Mouse (Mus musculus) ES-E14 (cell line): Measurements from ENCODE around the gene Gucy2d. TPM values are rescaled to one million over a fixed set of nuclear protein-coding genes. Genes with fewer than 3 reads are reported as not detected.
A peak's percentile ranks its signal among the peaks of the same experiment; 100 is the strongest.

Source experiments
- DNase-seq: peaks from one replicate; pipeline ENCODE4 v3.0.0-alpha.2; 2013; ENCODE audit warnings: low read depth, low spot score
- H3K27ac ChIP-seq: 2 replicates; pipeline ENCODE4 v1.5.1; 2012; ENCODE audit warnings: low read depth, mild to moderate bottlenecking, low read length, moderate library complexity, mixed read lengths; ENCODE audit not compliant: poor library complexity, insufficient read depth, severe bottlenecking
- H3K36me3 ChIP-seq: 2 replicates; pipeline ENCODE4 v1.6.1; 2012; ENCODE audit warnings: mild to moderate bottlenecking, low read length, moderate library complexity, mixed read lengths; ENCODE audit not compliant: control insufficient read depth, poor library complexity, insufficient read depth, severe bottlenecking
- H3K4me1 ChIP-seq, 2 experiments: fragments of 150-350 bp in 1 of 2; sonication (generic) in 1 of 2; 2 replicates each; pipeline ENCODE4 v1.6.1; 2012; ENCODE audit warnings: low read length in 2 of 2, mild to moderate bottlenecking in 1 of 2, mixed read lengths in 1 of 2; ENCODE audit not compliant: control insufficient read depth in 2 of 2, insufficient read depth in 2 of 2, poor library complexity in 1 of 2
- H3K4me3 ChIP-seq, 2 experiments: fragments of 150-350 bp in 1 of 2; sonication (generic) in 1 of 2; 2 replicates each; pipeline ENCODE4 v1.5.1; 2012; ENCODE audit warnings: low read length in 2 of 2, low read depth in 1 of 2, mild to moderate bottlenecking in 1 of 2, mixed read lengths in 1 of 2; ENCODE audit not compliant: insufficient read depth in 1 of 2, poor library complexity in 1 of 2, severe bottlenecking in 1 of 2
- H3K9ac ChIP-seq: 2 replicates; pipeline ENCODE4 v1.6.1; 2012; ENCODE audit warnings: low read depth, mild to moderate bottlenecking, low read length, mixed read lengths; ENCODE audit not compliant: poor library complexity, insufficient read depth, severe bottlenecking
- H3K9me3 ChIP-seq: fragments of 150-350 bp; sonication (generic); 2 replicates; pipeline ENCODE4 v1.6.1; 2012; ENCODE audit warnings: low read depth, mild to moderate bottlenecking, low read length; ENCODE audit not compliant: control insufficient read depth, insufficient read depth
- CHD2 ChIP-seq: IDR thresholded peaks from 2 replicates; pipeline ENCODE4 v1.6.1; 2014; ENCODE audit warnings: mild to moderate bottlenecking, low read depth, low read length, inconsistent platforms
- HCFC1 ChIP-seq: IDR thresholded peaks from 2 replicates; pipeline ENCODE4 v1.6.1; 2012; ENCODE audit warnings: low read length, inconsistent platforms, borderline replicate concordance; ENCODE audit not compliant: insufficient read depth
- MAFK ChIP-seq: IDR thresholded peaks from 2 replicates; pipeline ENCODE4 v1.6.1; 2014; ENCODE audit warnings: mild to moderate bottlenecking, low read depth, low read length, inconsistent platforms; ENCODE audit not compliant: insufficient read depth
- ZC3H11A ChIP-seq: IDR thresholded peaks from 2 replicates; pipeline ENCODE4 v1.6.1; 2012; ENCODE audit warnings: low read depth, mild to moderate bottlenecking, inconsistent platforms, low read length, borderline replicate concordance
- ZNF384 ChIP-seq: IDR thresholded peaks from 2 replicates; pipeline ENCODE4 v1.6.1; 2012; ENCODE audit warnings: low read depth, low read length, inconsistent platforms
- in situ Hi-C, 2 experiments: fragments of 600-800 bp; cut with MboI; formaldehyde crosslinking; loops; one replicate each; pipeline ENCODE4 v1.15.1; 2025; ENCODE audit warnings: low sequenced_read_pairs in 2 of 2, inconsistent platforms in 1 of 2; ENCODE audit not compliant: unreplicated experiment in 2 of 2
- total RNA-seq: library from RNA; depleted of rRNA; stranded (reverse); fragments of 300-350 nt; gene quantifications from 2 replicates; pipeline ENCODE4 v1.2.3, GENCODE M21; 2012

Gene Gucy2d
- total RNA-seq, 1 experiment = not detected

GRCm38 (mm10) chr7:98486471-98486917 is 46.3 kb downstream of the Gucy2d start:
- no peak overlapping the region for H3K27ac ChIP-seq

GRCm38 (mm10) chr7:98487202-98487980 is 47.2 kb downstream of the Gucy2d start:
- H3K4me1 ChIP-seq = no peaks in the 10 kb centered on the region

More at GRCm38 (mm10) chr7:98486471-98486917, 46.3 kb downstream of the Gucy2d start:
- TF ChIP-seq HCFC1 (no peak), CHD2 (no peak), ZC3H11A (no peak), MAFK (no peak), ZNF384 (no peak)
- no peak for DNase-seq
- Histone ChIP-seq H3K9me3 (no peaks in the 10 kb centered on the region), H3K36me3 (no peaks in the 10 kb centered on the region), H3K4me1 (no peaks in the 10 kb centered on the region), H3K9ac (no peak overlapping the region), H3K4me3 (no peak overlapping the region)
- in situ Hi-C loops = loop anchor here in 1 of 2 experiments (25.0 kb wide), 1 partner anchor 201 kb away; no protein-coding TSS in a partner anchor

GRCm38 (mm10) chr7:98488398-98489130 is 48.3 kb downstream of the Gucy2d start:
- Histone ChIP-seq H3K4me1 (peaks cover 0 to 2% of the 10 kb centered on the region in 2 experiments; a peak in 1 of 4 replicates), H3K4me3 (no peak overlapping the region), H3K27ac (no peak overlapping the region), H3K9ac (no peak overlapping the region), H3K36me3 (no peaks in the 10 kb centered on the region), H3K9me3 (no peaks in the 10 kb centered on the region)
- TF ChIP-seq ZNF384 = no peak
- TF ChIP-seq ZC3H11A = no peak
- TF ChIP-seq CHD2 = no peak
- TF ChIP-seq MAFK = no peak
- no peak for TF ChIP-seq HCFC1
- in situ Hi-C loops = loop anchor here in 1 of 2 experiments (25.0 kb wide), 1 partner anchor 199 kb away; no protein-coding TSS in a partner anchor
- no peak for DNase-seq

More at GRCm38 (mm10) chr7:98487202-98487980, 47.2 kb downstream of the Gucy2d start:
- H3K4me3 ChIP-seq = no peak overlapping the region
- H3K9ac ChIP-seq = no peak overlapping the region
- in situ Hi-C loops = loop anchor here in 1 of 2 experiments (25.0 kb wide), 1 partner anchor 200 kb away; no protein-coding TSS in a partner anchor
- no peaks in the 10 kb centered on the region for H3K36me3 ChIP-seq
- no peak for DNase-seq
- H3K27ac ChIP-seq = no peak overlapping the region
- TF ChIP-seq HCFC1 = no peak
- TF ChIP-seq ZC3H11A = no peak
- no peak for TF ChIP-seq MAFK
- no peak for TF ChIP-seq ZNF384
- TF ChIP-seq CHD2 = no peak
- no peaks in the 10 kb centered on the region for H3K9me3 ChIP-seq

GRCm38 (mm10) chr7:98489131-98489530 is 48.9 kb downstream of the Gucy2d start, which contains the start of gene Lrrc32:
Gene Lrrc32, plus strand, starts transcription at chr7:98489283.
- Histone ChIP-seq H3K9ac (peak within 1 kb of the TSS; percentile 68), H3K27ac (no peak within 1 kb of the TSS), H3K36me3 (no peaks in the 10 kb centered on the region), H3K4me1 (peaks cover 0 to 2% of the 10 kb centered on the region in 2 experiments; a peak in 1 of 4 replicates), H3K9me3 (no peaks in the 10 kb centered on the region), H3K4me3 (peak within 1 kb of the TSS; percentile 51 to 72)
- no peak for DNase-seq
- in situ Hi-C loops = loop anchor here in 1 of 2 experiments (25.0 kb wide), 1 partner anchor 198 kb away; no protein-coding TSS in a partner anchor
- TF ChIP-seq ZC3H11A (no peak), MAFK (no peak), ZNF384 (no peak), CHD2 (no peak), HCFC1 (no peak)
